Mouse (Mus musculus) cortical plate, adult 2 months (tissue): ENCODE measurements around the gene Atxn7l3.

Experiments
- CTCF ChIP-seq: fragments of 200-500 bp; IDR thresholded peaks from 2 replicates; pipeline ENCODE4 v1.5.1; 2011; ENCODE audit warnings: mild to moderate bottlenecking, control low read depth, low read length; ENCODE audit not compliant: insufficient read depth; ENCODE audit errors: extremely low read depth
- POLR2A ChIP-seq: fragments of 200-500 bp; IDR thresholded peaks from 2 replicates; pipeline ENCODE4 v1.6.1; 2011; ENCODE audit warnings: mild to moderate bottlenecking, low read length, control low read depth; ENCODE audit not compliant: insufficient read depth; ENCODE audit errors: extremely low read depth

DNA sequence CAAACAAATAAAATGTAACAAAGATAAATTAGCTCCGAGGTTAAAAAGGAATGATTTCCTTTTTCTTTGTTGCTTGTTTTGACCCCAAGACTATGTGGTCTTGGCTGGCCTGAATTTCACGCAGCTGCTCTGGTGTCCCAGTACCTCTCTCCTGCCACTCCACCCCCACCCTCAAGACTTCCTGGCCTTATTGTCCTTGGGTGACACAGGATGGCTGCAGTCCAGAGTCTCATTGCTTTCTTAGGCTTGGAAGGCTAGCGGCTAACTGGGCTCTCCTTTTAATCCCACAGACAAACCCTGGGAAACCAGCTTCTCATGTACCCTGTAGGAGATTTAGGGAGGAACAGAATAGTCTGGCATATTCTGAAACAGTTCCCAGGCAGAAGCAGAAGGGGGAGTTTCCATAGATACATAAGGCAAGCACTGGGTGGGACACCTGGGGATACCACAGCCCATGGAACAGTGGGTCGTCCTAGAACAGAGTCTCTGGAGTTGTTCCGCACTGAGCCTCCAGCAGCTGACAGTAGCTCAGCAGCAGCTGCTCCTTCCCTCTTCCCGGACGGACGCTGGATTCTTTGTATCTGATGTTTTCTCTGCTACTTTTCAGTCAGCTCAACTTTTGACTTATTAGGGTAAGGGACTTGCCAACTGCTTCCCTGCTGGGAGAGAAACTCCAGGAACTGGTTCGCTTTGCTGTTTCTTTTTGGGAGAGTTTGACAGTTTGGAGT lies 38.7 kb upstream of the Atxn7l3 start:
- TF ChIP-seq POLR2A (no peak), CTCF (no peak)
